Mouse (Mus musculus) embryonic facial prominence, embryonic 15.5 days (tissue): ENCODE results near the gene Pitpnc1. TPM values are rescaled to one million over a fixed set of nuclear protein-coding genes. Genes with fewer than 3 reads are reported as not detected.
A peak's percentile ranks its signal among the peaks of the same experiment; 100 is the strongest.

Experiments
- ATAC-seq: fragments of 200-750 bp; cut with Nextera tagmentation; 2 replicates; pipeline ENCODE4 v1.8.0; 2017; ENCODE audit warnings: low read depth, moderate TSS enrichment; ENCODE audit not compliant: insufficient number of reproducible peaks, low FRiP score, low TSS enrichment
- H3K27ac ChIP-seq: fragments of 300-500 bp; sonication (generic); replicated peaks from 2 replicates; pipeline ENCODE4 v1.5.1; 2015; ENCODE audit warnings: mild to moderate bottlenecking, inconsistent platforms
- H3K27me3 ChIP-seq: fragments of 300-500 bp; sonication (generic); 2 replicates; pipeline ENCODE4 v1.6.1; 2015; ENCODE audit warnings: inconsistent platforms
- H3K36me3 ChIP-seq: fragments of 300-500 bp; sonication (generic); 2 replicates; pipeline ENCODE4 v1.6.1; 2015; ENCODE audit warnings: mild to moderate bottlenecking, inconsistent platforms
- H3K4me1 ChIP-seq: fragments of 300-500 bp; sonication (generic); 2 replicates; pipeline ENCODE4 v1.6.1; 2015; ENCODE audit warnings: inconsistent platforms
- H3K4me2 ChIP-seq: fragments of 300-500 bp; sonication (generic); replicated peaks from 2 replicates; pipeline ENCODE4 v1.6.1; 2015; ENCODE audit warnings: mild to moderate bottlenecking, inconsistent platforms
- H3K4me3 ChIP-seq: fragments of 300-500 bp; sonication (generic); replicated peaks from 2 replicates; pipeline ENCODE4 v1.5.1; 2015; ENCODE audit warnings: mild to moderate bottlenecking, inconsistent platforms
- H3K9ac ChIP-seq: fragments of 300-500 bp; sonication (generic); 2 replicates; pipeline ENCODE4 v1.6.1; 2015; ENCODE audit warnings: inconsistent platforms
- H3K9me3 ChIP-seq: fragments of 300-500 bp; sonication (generic); replicated peaks from 2 replicates; pipeline ENCODE4 v1.6.1; 2016; ENCODE audit warnings: inconsistent platforms
- WGBS: fragments of 180-500 bp; shearing (Covaris S2); methylation state at CpG from one replicate; pipeline ENCODE4 v1.1.7; 2015; 5-methylcytosine and 5-hydroxymethylcytosine counted together
- polyA plus RNA-seq: library from polyadenylated mRNA; unstranded; fragments of >200 nt; fragmentation: Nextera tagmentation; extraction: Ambion mirVana; gene quantifications from 2 replicates; pipeline ENCODE4 v1.2.1, GENCODE M21; 2015

The Pitpnc1 gene
- polyA plus RNA-seq, 1 experiment from 2014 or later: 22.0 TPM

DNA sequence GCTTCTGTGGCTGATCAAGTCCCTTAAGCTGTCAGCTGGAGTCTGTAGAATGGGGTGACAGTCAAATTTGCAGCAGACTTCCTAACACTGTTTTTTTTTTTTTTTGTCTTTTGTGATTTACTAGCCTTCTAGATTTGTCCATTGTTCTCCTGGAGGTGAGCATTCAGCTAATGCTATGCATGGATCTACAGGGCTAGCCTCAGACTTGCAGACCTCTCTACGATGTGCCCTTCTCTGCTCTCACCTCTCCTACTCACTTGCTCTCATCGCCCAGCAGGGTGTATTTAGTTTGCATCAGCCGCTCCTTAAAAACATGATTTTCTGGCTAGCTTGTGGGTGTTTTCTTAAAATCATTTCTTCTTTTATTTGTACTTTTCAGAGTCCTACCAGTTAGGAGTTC is 13.8 kb upstream of the Pitpnc1 start:
- Histone ChIP-seq H3K27me3 (no peaks in the 10 kb centered on the region), H3K9me3 (no peaks in the 10 kb centered on the region), H3K9ac (no peak overlapping the region), H3K36me3 (peaks cover 46% of the 10 kb centered on the region), H3K4me2 (no peak overlapping the region), H3K27ac (no peak overlapping the region), H3K4me3 (no peak overlapping the region), H3K4me1 (peaks cover 14% of the 10 kb centered on the region)
- ATAC-seq: no peak
- 82% methylated on average over 3 of the region's 3 CpGs for WGBS

DNA sequence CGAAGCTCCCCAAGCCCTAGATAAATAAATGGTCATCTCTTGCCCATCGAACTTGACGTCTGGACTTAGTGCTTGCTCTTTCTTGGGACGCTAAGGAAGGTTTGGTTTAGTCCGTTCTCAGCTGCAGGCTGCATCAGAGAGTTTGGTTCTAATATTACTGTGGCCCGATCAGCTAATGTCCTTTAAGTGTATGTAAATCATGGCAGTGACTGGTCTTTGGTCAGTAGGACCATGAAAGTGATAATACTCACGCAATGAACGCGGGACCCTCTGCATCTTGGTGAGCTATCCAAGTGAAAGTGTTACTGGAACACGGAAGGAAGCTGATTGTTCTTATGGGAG is 9.3 kb upstream of the Pitpnc1 start:
- ATAC-seq: no peak
- Histone ChIP-seq H3K27ac (peak overlapping the region; percentile 73; the same call in 1 of the 2 replicates), H3K9me3 (no peaks in the 10 kb centered on the region), H3K9ac (peak overlapping the region; percentile 96), H3K4me3 (peak overlapping the region; percentile 97), H3K27me3 (no peaks in the 10 kb centered on the region), H3K4me2 (peak overlapping the region; percentile 74), H3K36me3 (peaks cover 7% of the 10 kb centered on the region; the same call in 1 of the 2 replicates), H3K4me1 (peaks cover 14% of the 10 kb centered on the region)
- whole genome bisulfite sequencing: 2% methylated on average over 10 of the region's 10 CpGs

DNA sequence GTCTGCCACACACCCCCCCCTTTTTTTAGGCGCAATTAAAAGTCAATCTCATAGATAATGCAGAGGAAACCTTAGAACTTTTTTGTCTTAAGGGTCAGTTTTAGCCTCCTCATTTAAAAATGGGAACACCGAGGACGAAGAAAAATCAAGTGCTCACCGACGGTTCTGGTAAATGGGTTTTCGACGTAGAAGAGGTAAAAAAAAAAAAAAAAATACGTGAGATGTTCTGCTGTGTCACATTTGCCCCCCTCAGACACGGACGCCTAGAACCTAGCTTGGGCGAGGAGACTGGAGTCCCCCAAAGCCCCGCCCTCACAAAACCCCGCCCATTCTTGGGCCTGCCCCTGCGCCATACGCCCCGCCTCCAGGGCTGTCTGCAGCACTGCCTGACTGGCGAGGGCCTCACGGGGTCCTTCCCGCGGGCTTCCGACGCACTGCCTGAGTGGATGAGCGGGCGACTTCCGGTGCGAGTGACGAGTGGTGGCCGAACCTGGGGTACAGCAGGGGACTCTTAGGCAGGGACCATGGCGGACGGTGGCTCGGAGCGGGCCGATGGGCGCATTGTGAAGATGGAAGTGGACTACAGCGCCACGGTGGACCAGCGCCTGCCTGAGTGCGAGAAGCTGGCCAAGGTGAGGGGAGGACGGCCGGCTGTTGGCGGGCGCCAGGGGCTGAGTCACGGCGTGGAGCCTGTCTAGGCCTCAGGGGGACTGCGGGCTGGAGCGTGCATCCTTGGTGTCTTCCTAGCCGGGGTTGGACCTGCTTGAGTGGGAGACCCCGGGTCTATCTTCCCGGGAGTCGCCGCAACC is 8.8 kb upstream of the Pitpnc1 start, which contains the start of gene Psmd12:
Gene Psmd12 (plus strand): TSS at position 432 of the 809 bp plus-strand sequence.
- Histone ChIP-seq H3K9ac (peak within 1 kb of the TSS; percentile 96), H3K4me1 (peaks cover 14% of the 10 kb centered on the region), H3K27ac (peak within 1 kb of the TSS; percentile 73), H3K27me3 (no peaks in the 10 kb centered on the region), H3K9me3 (no peaks in the 10 kb centered on the region), H3K4me2 (peak within 1 kb of the TSS; percentile 74), H3K36me3 (0 out of 2 replicates have a peak, but pooled peaks cover 1% of the 10 kb centered on the region), H3K4me3 (peak within 1 kb of the TSS; percentile 97)
- under 1% methylated on average over 51 of the region's 51 CpGs for WGBS
- ATAC-seq: peak; percentile 98

DNA sequence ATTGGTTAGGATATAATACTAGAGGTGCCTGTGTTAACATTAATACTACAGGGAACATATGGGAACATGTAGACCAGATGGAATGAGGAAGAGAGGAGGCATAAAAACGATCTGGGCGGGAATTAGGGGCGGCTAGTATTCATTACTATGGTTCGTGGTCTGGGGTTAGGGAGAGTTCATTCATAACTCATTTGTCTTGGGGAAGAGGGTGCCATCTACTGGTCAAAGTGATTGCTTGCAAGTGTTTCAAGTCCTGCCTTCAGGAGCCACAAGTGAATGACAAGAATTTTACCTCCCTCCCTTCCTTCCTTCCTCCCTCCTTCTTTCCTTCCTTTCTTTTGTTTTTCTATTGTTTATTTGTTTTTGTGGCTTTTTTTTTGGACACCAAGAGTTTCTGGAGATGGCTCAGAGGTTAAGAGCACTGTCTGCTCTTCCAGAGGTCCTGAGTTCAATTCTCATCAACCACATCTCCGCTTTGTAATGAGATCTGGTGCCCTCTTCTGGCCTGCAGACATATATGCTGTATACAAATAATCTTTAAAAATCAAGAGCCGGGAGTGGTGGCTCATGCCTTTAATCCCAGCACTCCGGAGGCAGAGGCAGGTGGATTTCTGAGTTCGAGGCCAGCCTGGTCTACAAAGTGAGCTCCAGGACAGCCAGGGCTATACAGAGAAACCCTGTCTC is 2.8 kb upstream of the Pitpnc1 start:
- 24% methylated on average over 8 of the region's 8 CpGs for WGBS
- no peaks in the 10 kb centered on the region for H3K27me3 ChIP-seq
- no peaks in the 10 kb centered on the region for H3K36me3 ChIP-seq
- no peak overlapping the region for H3K4me2 ChIP-seq
- peaks cover 18% of the 10 kb centered on the region for H3K4me1 ChIP-seq
- no peak overlapping the region for H3K9ac ChIP-seq
- 0 out of 2 replicates have a peak overlapping the region, but pooled peaks have one; percentile 12 for H3K27ac ChIP-seq
- ATAC-seq: no peak
- H3K4me3 ChIP-seq: no peak overlapping the region
- H3K9me3 ChIP-seq: no peaks in the 10 kb centered on the region

DNA sequence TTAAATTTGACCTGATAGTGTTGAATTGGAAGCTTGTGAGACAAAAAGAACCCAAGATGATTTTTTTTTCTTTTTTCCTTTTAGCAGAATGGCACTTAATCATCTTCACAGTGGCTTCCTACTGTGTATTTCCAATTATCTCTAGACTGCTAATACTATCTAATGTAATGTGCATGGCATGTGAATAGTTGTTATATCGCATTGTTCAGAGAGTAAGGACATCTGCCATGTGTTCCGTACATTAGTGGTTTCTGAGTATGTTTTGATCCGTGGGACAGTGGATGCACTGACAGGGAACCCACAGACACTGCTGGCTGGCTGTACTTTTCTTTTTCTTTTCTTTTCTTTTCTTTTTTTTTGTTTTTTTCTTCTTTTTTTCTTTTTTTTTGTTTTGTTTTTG is 1.8 kb upstream of the Pitpnc1 start:
- no peak overlapping the region for H3K4me2 ChIP-seq
- no peak overlapping the region for H3K27ac ChIP-seq
- peaks cover 22% of the 10 kb centered on the region for H3K4me1 ChIP-seq
- no peak for ATAC-seq
- 48% methylated on average over 3 of the region's 3 CpGs for WGBS
- no peaks in the 10 kb centered on the region for H3K9me3 ChIP-seq
- H3K4me3 ChIP-seq: no peak overlapping the region
- no peaks in the 10 kb centered on the region for H3K36me3 ChIP-seq
- no peak overlapping the region for H3K9ac ChIP-seq
- no peaks in the 10 kb centered on the region for H3K27me3 ChIP-seq

DNA sequence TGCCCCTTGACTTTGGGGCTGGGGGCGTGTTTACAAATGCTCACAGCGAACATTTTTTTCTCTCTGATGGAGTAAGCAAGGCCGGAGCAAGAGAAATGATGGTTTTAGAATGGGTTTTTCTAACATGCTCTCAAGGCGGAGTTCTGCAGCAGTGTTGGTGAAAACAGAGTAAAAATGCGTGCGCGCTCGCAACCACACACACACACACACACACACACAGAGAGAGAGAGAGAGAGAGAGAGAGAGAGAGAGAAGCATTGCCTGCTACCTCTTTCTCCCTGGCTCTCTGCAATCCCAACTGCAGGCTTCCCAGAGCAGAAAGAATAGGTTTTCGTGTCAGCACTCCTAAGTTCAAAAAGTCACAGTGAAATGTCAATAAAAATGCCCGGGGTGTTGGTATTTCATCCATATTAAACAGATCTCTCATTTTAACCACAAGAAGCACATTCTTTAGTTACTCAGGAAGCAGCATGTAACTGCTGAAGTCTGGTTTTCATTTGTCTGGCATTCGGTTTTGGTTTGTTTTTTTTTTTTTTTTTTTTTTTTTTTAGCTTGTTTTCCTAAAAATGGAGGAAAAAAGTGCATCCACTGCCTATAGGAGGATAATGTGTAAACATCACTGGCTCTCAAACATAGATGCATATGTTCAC is 697 bp upstream of the Pitpnc1 start:
- Histone ChIP-seq H3K4me3 (peak overlapping the region; percentile 83), H3K27ac (peak overlapping the region; percentile 98), H3K9me3 (no peaks in the 10 kb centered on the region), H3K4me2 (peak overlapping the region; percentile 86), H3K4me1 (peaks cover 26% of the 10 kb centered on the region), H3K36me3 (no peaks in the 10 kb centered on the region), H3K27me3 (no peaks in the 10 kb centered on the region), H3K9ac (no peak overlapping the region)
- ATAC-seq: no peak
- WGBS: 2% methylated on average over 11 of the region's 11 CpGs

DNA sequence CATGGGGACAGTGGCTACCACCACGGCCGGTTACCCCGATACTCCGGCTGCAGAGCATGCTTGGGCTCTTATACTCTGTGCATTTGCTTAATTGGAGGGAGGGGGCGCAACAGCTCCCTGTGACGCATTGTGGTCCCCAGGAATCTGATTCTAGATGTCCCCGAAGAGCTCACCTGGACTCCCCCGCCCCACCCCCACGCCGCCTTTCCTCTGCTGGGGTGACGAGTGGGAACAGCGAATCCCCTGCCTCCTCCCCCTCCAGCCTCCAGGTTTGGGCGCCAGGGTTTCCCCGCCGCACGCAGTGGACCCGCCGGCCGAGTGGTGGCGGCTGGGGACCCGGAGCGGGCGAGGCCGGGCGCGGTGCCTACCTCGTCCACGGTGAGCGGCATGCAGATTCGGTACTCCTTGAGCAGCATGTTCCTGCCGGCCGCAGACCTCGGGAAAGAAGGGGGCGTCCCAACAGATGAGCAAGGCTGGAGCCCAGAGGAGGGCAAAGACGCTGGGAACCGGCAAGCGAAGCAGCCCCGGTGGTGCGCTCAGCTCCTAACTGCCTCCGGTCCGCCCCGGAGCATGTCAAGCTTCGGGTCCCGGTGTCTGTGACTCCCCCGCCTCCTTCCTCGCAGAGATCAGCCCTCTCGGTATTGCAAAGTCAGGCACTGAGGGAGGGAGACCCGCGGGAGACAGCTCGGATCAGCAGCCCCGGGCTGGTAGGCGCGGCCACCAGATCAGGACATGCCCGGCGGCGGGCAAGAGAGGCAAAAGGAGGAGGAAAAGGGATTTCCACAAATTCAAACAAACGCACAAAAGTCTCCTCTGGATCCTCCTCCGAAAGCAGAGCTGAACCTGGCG is 752 bp downstream of the Pitpnc1 start:
- H3K4me2 ChIP-seq: peak overlapping the region; percentile 86
- H3K36me3 ChIP-seq: no peaks in the 10 kb centered on the region
- H3K9me3 ChIP-seq: no peaks in the 10 kb centered on the region
- peaks cover 26% of the 10 kb centered on the region for H3K4me1 ChIP-seq
- ATAC-seq: peak; percentile 31; the same call in 1 of the 2 replicates
- WGBS: under 1% methylated on average over 59 of the region's 59 CpGs
- peak overlapping the region; percentile 98 for H3K27ac ChIP-seq
- H3K27me3 ChIP-seq: no peaks in the 10 kb centered on the region
- peak overlapping the region; percentile 83 for H3K9ac ChIP-seq
- H3K4me3 ChIP-seq: peak overlapping the region; percentile 83

DNA sequence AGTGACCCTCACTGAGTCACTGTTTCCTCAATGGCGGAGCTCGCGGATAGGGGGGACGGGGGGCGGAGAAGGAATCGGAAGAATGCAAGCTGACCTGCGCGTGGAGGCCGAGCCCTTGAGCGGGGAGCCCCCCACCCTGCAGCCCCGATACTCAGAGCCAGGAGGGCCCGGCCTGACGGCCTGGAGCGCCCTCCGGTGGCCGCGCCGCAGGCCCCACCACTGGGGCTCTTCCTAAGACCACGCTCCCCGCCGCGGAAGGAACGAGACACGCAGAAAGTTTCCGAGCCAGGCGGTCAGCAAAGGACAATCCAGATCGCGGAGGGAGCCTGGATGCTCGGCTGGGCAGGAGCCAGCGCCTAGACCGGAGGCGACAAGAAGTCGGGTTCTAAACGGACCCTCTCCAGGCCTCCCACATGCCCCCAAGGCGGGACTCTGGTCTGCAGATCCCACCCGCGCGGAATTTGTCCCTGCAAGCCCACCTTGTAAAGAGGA is 1.4 kb downstream of the Pitpnc1 start:
- 0% methylated on average over 38 of the region's 38 CpGs for WGBS
- no peaks in the 10 kb centered on the region for H3K36me3 ChIP-seq
- peak overlapping the region; percentile 83 for H3K9ac ChIP-seq
- H3K4me2 ChIP-seq: peak overlapping the region; percentile 86
- no peaks in the 10 kb centered on the region for H3K27me3 ChIP-seq
- peak overlapping the region; percentile 83 for H3K4me3 ChIP-seq
- no peaks in the 10 kb centered on the region for H3K9me3 ChIP-seq
- peak overlapping the region; percentile 98 for H3K27ac ChIP-seq
- ATAC-seq: peak; percentile 83
- peaks cover 26% of the 10 kb centered on the region for H3K4me1 ChIP-seq

DNA sequence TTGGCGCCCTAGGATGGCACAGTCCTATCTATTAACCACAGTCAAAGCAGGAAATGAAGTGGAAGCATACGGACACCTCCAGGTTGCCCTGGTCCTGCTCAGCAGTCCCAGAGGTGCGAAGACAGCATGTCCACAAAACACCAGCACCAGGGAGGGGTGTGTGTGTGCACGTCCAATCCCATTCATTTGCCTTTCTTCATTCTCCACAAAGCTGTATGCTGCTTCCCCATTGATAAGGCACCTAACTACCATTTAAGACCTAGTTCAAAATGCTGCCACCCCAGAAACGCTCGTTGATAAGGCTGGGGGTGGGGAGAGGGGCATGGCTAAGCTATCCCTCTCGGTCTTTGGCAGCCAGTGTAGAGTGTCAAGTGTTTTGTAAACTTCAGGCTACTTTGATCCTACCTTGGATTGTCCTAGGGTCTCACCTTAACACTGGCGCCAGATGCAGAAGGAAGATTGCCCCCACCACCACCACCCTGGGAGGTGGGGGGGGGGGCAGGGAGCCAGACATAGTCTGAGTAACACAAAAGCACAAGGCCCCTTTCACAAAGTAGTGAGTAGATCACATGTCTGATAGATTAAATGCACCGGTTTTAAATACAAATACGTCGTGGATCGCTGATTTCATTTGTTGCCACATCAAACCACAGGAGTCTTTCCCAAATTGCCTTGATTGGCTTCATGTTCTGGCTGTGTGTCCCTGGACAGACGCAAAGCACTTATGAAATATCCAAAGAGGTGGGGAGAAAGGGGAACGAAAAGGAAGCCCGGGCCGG is 2.1 kb downstream of the Pitpnc1 start:
- peaks cover 26% of the 10 kb centered on the region for H3K4me1 ChIP-seq
- no peak for ATAC-seq
- 20% methylated on average over 16 of the region's 16 CpGs for WGBS
- no peaks in the 10 kb centered on the region for H3K36me3 ChIP-seq
- peak overlapping the region; percentile 86 for H3K4me2 ChIP-seq
- peak overlapping the region; percentile 98 for H3K27ac ChIP-seq
- H3K9me3 ChIP-seq: no peaks in the 10 kb centered on the region
- no peaks in the 10 kb centered on the region for H3K27me3 ChIP-seq
- H3K4me3 ChIP-seq: peak overlapping the region; percentile 83
- H3K9ac ChIP-seq: peak overlapping the region; percentile 83
